Mouse (Mus musculus): ENCODE measurements around the gene Ccdc190.

The Ccdc190 gene

GRCm38 (mm10) chr1:169934005-169934725 lies 5.7 kb downstream of the Ccdc190 start:
- DNase-seq (ENCODE audit: low spot score) = peak; percentile 53

GRCm38 (mm10) chr1:169939345-169939744 lies 10.9 kb downstream of the Ccdc190 start:
- no peak for DNase-seq (ENCODE audit: low spot score)

- DNase-seq (ENCODE audit: low spot score) = no peak
Observed at GRCm38 (mm10) chr1:169946004-169946403, 17.6 kb downstream of the Ccdc190 start.

- DNase-seq (ENCODE audit: low spot score) = no peak
Observed at GRCm38 (mm10) chr1:169947654-169948053, 19.2 kb downstream of the Ccdc190 start.

GRCm38 (mm10) chr1:169948280-169948679 lies 19.8 kb downstream of the Ccdc190 start:
- DNase-seq (ENCODE audit: low spot score) = no peak

- no peak for DNase-seq (ENCODE audit: low spot score)
Observed at GRCm38 (mm10) chr1:169948866-169949265, 20.4 kb downstream of the Ccdc190 start.

GRCm38 (mm10) chr1:169949981-169950380 lies 21.5 kb downstream of the Ccdc190 start:
- no peak for DNase-seq (ENCODE audit: low spot score)

- DNase-seq (ENCODE audit: low spot score) = no peak
Observed at GRCm38 (mm10) chr1:169950651-169951050, 22.2 kb downstream of the Ccdc190 start.

- DNase-seq (ENCODE audit: low spot score) = no peak
Observed at GRCm38 (mm10) chr1:169951561-169951960, 23.1 kb downstream of the Ccdc190 start.

GRCm38 (mm10) chr1:169952636-169953035 lies 24.2 kb downstream of the Ccdc190 start:
- no peak for DNase-seq (ENCODE audit: low spot score)

- DNase-seq (ENCODE audit: low spot score) = no peak
Observed at GRCm38 (mm10) chr1:169953106-169953505, 24.7 kb downstream of the Ccdc190 start.

GRCm38 (mm10) chr1:169968792-169969515 lies 40.5 kb downstream of the Ccdc190 start, which contains the start of gene Hsd17b7:
Hsd17b7 (minus strand) TSS chr1:169969241.
- peak; percentile 93 for DNase-seq (ENCODE audit: low spot score)

GRCm38 (mm10) chr1:169969516-169969886 lies 41.1 kb downstream of the Ccdc190 start:
- DNase-seq (ENCODE audit: low spot score) = no peak

- no peak for DNase-seq (ENCODE audit: low spot score)
Observed at GRCm38 (mm10) chr1:169970936-169971335, 42.5 kb downstream of the Ccdc190 start.

GRCm38 (mm10) chr1:169971998-169972397 lies 43.5 kb downstream of the Ccdc190 start:
- no peak for DNase-seq (ENCODE audit: low spot score)

- no peak for DNase-seq (ENCODE audit: low spot score)
Observed at GRCm38 (mm10) chr1:169977621-169978020, 49.2 kb downstream of the Ccdc190 start.

Measured in ovary, postnatal 14 days (tissue).